Mouse (Mus musculus) cortical plate, adult 2 months (tissue): ENCODE results near the gene Macrod2.

Experiments used
- CTCF ChIP-seq: fragments of 200-500 bp; IDR thresholded peaks from 2 replicates; pipeline ENCODE4 v1.5.1; 2011; ENCODE audit warnings: mild to moderate bottlenecking, control low read depth, low read length; ENCODE audit not compliant: insufficient read depth; ENCODE audit errors: extremely low read depth
- POLR2A ChIP-seq: fragments of 200-500 bp; IDR thresholded peaks from 2 replicates; pipeline ENCODE4 v1.6.1; 2011; ENCODE audit warnings: mild to moderate bottlenecking, low read length, control low read depth; ENCODE audit not compliant: insufficient read depth; ENCODE audit errors: extremely low read depth

DNA sequence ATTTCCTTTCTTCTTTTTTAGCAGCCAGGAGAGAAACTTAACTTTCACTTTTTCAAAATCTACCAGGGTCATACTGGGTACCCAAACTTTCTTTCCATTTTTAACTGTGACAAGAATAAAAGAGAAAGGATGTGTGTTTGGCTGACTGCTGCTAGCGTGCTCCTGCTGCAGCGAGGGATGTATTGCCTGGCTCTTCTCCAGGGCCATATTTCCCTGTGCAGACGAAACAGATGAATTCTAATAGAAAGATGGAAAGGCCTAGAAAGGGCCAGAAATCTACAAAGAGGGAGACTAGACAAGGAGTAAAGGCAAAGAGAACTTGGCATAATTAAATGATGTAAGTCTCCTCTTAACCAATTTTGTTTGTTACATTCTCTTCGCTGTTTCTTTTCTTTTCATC is 2005.7 kb downstream of the Macrod2 start:
- TF ChIP-seq CTCF (no peak), POLR2A (no peak)
